Mouse (Mus musculus): ENCODE results near the gene Cep41. TPM values are rescaled to one million over a fixed set of nuclear protein-coding genes. Genes with fewer than 3 reads are reported as not detected.

Gene Cep41
- polyA plus RNA-seq, 1 experiment: 2.9 TPM

DNA sequence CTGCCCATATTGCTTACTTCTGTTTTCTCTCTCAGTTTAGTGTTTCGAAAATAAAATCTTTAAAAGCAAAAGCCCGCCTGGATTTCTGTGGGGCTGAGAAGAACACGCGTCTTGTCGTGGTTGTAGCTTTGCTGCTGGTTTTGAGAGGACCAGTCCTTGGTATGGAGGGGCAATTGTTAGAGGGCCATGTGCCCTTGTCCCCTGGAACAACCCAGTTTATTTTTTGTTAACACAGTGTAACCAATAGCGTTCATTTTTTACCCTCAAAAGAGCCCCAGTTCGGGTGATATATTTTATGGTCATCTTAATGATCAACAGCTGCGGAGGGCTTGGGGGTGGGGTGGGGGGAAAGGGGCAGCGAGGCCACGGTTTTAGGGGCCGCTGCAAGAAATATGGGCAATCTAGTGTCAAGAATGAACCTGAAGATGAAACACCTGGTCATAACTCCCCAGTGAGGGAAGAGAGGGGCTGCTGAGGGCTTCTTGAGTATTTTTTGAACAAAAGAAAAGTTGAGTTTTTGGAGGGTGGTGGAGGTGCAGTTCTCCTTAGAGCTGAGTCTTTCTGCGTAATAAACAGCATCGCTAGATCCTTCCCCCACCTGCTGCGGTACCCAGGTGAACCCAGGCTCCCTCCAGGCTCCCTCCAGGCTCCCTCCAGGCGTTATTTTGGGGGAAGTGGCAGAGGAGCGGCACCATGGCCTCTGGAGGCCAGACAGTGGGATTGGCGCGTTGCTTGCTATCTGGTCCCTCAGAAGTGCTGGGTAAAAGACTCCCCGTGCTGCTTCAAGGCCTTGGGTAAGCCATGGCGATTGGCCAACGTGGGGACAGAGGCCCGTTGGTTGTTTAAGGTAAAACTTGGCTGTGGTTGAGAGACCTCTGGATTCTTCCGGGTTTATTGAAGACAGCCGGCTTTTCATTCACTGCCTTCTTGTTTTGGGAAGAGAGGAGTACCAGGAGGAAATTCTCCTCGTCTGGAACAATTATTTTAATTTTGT, 17.1 kb upstream of the Cep41 start:
- H3K4me1 ChIP-seq (ENCODE audit: control insufficient read depth, insufficient read depth, insufficient read length): no peaks in the 10 kb centered on the region
- 88% methylated on average over 25 of the region's 25 CpGs for WGBS
- no peak for TF ChIP-seq POLR2A (IDR thresholded peaks at IDR 0.05; ENCODE audit: low read depth, low read length)
- no peak for TF ChIP-seq CTCF (IDR thresholded peaks at IDR 0.05; ENCODE audit: extremely low read depth, insufficient read depth, insufficient read length, insufficient replicate concordance)
- H3K27ac ChIP-seq (ENCODE audit: insufficient read depth, low read length): no peak overlapping the region
- no peak overlapping the region for H3K4me3 ChIP-seq (ENCODE audit: extremely low read depth, insufficient read depth, insufficient read length)
- H3K36me3 ChIP-seq (ENCODE audit: control insufficient read depth, insufficient read depth, low read length): no peaks in the 10 kb centered on the region
- H3K27me3 ChIP-seq (ENCODE audit: control insufficient read depth, insufficient read depth, low read length): no peaks in the 10 kb centered on the region
- DNase-seq (ENCODE audit: low read depth in 1 of 2, low spot score in 2 of 2): no peak

DNA sequence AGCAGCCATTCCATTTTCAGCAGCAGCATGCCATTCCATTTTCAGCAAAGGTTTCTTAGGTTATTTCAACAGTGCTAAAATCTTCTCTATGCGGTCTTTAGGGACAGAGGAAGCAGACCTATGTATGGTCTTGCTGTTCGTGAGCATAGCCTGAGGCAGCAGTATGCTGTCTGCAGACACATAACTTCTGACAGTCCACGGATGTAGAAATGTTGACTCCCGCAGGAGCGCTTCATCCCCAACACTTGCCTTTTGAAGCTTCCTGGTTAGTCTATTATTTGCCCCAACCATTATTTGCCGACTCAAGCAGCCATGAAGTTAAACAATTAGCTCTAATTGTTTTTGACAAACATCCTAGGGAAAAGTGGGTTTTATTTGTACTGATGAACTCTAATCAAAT, 15.6 kb upstream of the Cep41 start:
- TF ChIP-seq CTCF (IDR thresholded peaks at IDR 0.05; ENCODE audit: extremely low read depth, insufficient read depth, insufficient read length, insufficient replicate concordance): no peak
- no peak for TF ChIP-seq POLR2A (IDR thresholded peaks at IDR 0.05; ENCODE audit: low read depth, low read length)
- H3K4me1 ChIP-seq (ENCODE audit: control insufficient read depth, insufficient read depth, insufficient read length): no peaks in the 10 kb centered on the region
- H3K27me3 ChIP-seq (ENCODE audit: control insufficient read depth, insufficient read depth, low read length): no peaks in the 10 kb centered on the region
- H3K4me3 ChIP-seq (ENCODE audit: extremely low read depth, insufficient read depth, insufficient read length): no peak overlapping the region
- no peak for DNase-seq (ENCODE audit: low read depth in 1 of 2, low spot score in 2 of 2)
- H3K36me3 ChIP-seq (ENCODE audit: control insufficient read depth, insufficient read depth, low read length): no peaks in the 10 kb centered on the region
- WGBS: 91% methylated on average over 6 of the region's 6 CpGs
- H3K27ac ChIP-seq (ENCODE audit: insufficient read depth, low read length): no peak overlapping the region

DNA sequence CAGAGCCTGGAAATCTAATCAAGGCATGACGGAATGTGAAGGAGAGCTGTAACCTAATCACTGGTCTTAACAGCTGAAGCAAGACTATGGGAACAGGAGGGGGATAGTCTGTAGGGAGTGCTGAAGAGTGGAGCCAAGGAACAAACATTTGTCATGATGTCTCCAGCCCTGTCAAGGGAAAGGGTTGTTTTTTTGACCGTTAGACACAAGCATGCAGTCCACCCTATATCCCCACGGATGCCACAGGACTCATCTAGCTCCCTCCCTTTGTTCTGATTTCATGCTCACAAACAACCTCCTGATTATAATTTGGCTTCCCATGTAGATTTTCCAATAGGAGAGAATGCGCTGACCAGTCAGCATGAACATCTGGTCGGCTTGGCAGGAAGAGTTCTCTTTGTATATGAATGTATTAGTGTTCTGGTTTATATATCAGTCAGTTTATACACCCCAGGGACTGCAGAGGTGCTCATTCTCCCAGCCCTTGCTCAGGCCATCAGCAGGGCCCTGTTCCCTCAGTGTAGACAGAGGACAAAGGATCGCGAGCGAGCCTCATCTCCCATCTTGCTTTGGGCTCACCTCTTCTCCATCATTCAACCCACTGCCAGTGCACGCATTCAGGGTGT, 10.5 kb upstream of the Cep41 start:
- WGBS: 92% methylated on average over 9 of the region's 9 CpGs
- DNase-seq (ENCODE audit: low read depth in 1 of 2, low spot score in 2 of 2): no peak
- Histone ChIP-seq H3K27ac (ENCODE audit: insufficient read depth, low read length) (no peak overlapping the region), H3K4me3 (ENCODE audit: extremely low read depth, insufficient read depth, insufficient read length) (no peak overlapping the region), H3K4me1 (ENCODE audit: control insufficient read depth, insufficient read depth, insufficient read length) (no peaks in the 10 kb centered on the region), H3K36me3 (ENCODE audit: control insufficient read depth, insufficient read depth, low read length) (no peaks in the 10 kb centered on the region), H3K27me3 (ENCODE audit: control insufficient read depth, insufficient read depth, low read length) (no peaks in the 10 kb centered on the region)
- TF ChIP-seq POLR2A (IDR thresholded peaks at IDR 0.05; ENCODE audit: low read depth, low read length) (no peak), CTCF (IDR thresholded peaks at IDR 0.05; ENCODE audit: extremely low read depth, insufficient read depth, insufficient read length, insufficient replicate concordance) (no peak)

DNA sequence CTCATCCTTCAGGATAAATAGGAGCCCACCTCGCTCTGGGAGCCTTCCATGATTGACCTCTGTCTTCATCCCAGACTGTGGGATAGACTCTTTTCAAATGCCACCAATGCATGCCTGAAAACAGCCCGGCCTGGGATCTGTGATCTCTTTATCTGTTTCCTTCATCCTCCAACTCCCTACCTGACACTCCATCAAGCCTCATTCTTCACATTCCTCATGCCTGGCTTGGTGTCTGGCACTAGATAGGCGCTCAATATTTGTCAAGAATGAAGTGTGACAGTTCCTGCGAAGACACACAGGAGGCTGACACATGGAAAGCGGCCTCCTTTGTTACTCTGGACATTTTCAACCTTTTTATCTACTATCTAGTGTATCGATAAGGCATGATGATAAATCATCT, 9.9 kb upstream of the Cep41 start:
- Histone ChIP-seq H3K4me3 (ENCODE audit: extremely low read depth, insufficient read depth, insufficient read length) (no peak overlapping the region), H3K27me3 (ENCODE audit: control insufficient read depth, insufficient read depth, low read length) (no peaks in the 10 kb centered on the region), H3K36me3 (ENCODE audit: control insufficient read depth, insufficient read depth, low read length) (no peaks in the 10 kb centered on the region), H3K27ac (ENCODE audit: insufficient read depth, low read length) (no peak overlapping the region), H3K4me1 (ENCODE audit: control insufficient read depth, insufficient read depth, insufficient read length) (no peaks in the 10 kb centered on the region)
- DNase-seq (ENCODE audit: low read depth in 1 of 2, low spot score in 2 of 2): no peak
- 85% methylated on average over 6 of the region's 6 CpGs for WGBS
- TF ChIP-seq CTCF (IDR thresholded peaks at IDR 0.05; ENCODE audit: extremely low read depth, insufficient read depth, insufficient read length, insufficient replicate concordance) (no peak), POLR2A (IDR thresholded peaks at IDR 0.05; ENCODE audit: low read depth, low read length) (no peak)

DNA sequence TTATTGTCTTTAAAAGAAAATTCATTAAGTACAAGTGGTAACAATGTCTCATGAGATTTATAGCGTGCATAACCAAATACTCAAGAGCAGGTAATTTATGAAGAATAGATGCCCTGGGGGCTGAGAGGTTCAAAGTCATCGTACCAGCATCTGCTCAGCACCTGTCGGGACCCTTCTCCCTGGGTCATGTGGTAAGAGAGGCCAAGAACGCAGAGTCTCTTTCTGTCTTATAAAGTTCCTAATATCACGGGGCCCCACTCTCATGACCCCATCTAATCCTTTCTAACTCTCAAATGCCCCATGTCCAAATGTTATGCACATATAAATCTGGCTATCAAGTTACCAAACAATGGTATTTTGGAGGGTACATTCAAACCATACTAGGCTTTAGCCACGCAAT, 9.3 kb upstream of the Cep41 start:
- TF ChIP-seq POLR2A (IDR thresholded peaks at IDR 0.05; ENCODE audit: low read depth, low read length) (no peak), CTCF (IDR thresholded peaks at IDR 0.05; ENCODE audit: extremely low read depth, insufficient read depth, insufficient read length, insufficient replicate concordance) (no peak)
- 93% methylated on average over 6 of the region's 6 CpGs for WGBS
- Histone ChIP-seq H3K27ac (ENCODE audit: insufficient read depth, low read length) (no peak overlapping the region), H3K36me3 (ENCODE audit: control insufficient read depth, insufficient read depth, low read length) (no peaks in the 10 kb centered on the region), H3K27me3 (ENCODE audit: control insufficient read depth, insufficient read depth, low read length) (no peaks in the 10 kb centered on the region), H3K4me1 (ENCODE audit: control insufficient read depth, insufficient read depth, insufficient read length) (no peaks in the 10 kb centered on the region), H3K4me3 (ENCODE audit: extremely low read depth, insufficient read depth, insufficient read length) (no peak overlapping the region)
- DNase-seq (ENCODE audit: low read depth in 1 of 2, low spot score in 2 of 2): no peak

DNA sequence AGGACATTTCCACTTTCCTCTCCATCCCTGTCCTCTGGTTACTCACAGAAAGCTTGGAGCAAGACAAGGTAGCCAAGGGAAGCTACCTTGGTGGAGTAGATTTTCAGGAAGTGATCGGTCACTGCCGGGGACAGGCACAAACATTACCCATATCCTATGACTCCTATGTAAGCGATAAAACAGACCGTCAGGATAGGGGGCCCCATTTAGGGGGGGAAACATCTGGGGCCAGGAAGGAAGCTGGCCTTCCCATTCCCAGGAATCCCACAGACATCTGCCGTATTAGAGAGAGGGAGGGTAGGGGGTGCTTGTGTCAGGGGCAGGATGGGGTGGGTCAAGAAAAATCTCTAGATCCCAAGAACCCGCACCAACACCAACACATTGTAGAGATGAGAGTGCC, 6.6 kb upstream of the Cep41 start:
- no peak overlapping the region for H3K4me3 ChIP-seq (ENCODE audit: extremely low read depth, insufficient read depth, insufficient read length)
- WGBS: 30% methylated on average over 6 of the region's 6 CpGs
- TF ChIP-seq CTCF (IDR thresholded peaks at IDR 0.05; ENCODE audit: extremely low read depth, insufficient read depth, insufficient read length, insufficient replicate concordance): no peak
- no peak for TF ChIP-seq POLR2A (IDR thresholded peaks at IDR 0.05; ENCODE audit: low read depth, low read length)
- no peaks in the 10 kb centered on the region for H3K27me3 ChIP-seq (ENCODE audit: control insufficient read depth, insufficient read depth, low read length)
- no peak overlapping the region for H3K27ac ChIP-seq (ENCODE audit: insufficient read depth, low read length)
- H3K4me1 ChIP-seq (ENCODE audit: control insufficient read depth, insufficient read depth, insufficient read length): no peaks in the 10 kb centered on the region
- no peaks in the 10 kb centered on the region for H3K36me3 ChIP-seq (ENCODE audit: control insufficient read depth, insufficient read depth, low read length)
- no peak for DNase-seq (ENCODE audit: low read depth in 1 of 2, low spot score in 2 of 2)
